Mouse (Mus musculus): ENCODE measurements around the gene Arfip2. TPM values are rescaled to one million over a fixed set of nuclear protein-coding genes. Genes with fewer than 3 reads are reported as not detected.

Arfip2 gene
- polyA plus RNA-seq, 1 experiment from 2014 or later = 87.5 TPM

- 91% methylated on average over 3 of the region's 3 CpGs for WGBS
- Histone ChIP-seq H3K9ac (replicated peaks; ENCODE audit: low read depth, low read length) (no peak overlapping the region), H3K9me3 (ENCODE audit: control insufficient read depth, low read length) (no peaks in the 10 kb centered on the region), H3K36me3 (ENCODE audit: control insufficient read depth, insufficient read depth, low read length) (peaks cover 72% of the 10 kb centered on the region), H3K4me1 (ENCODE audit: control insufficient read depth, insufficient read depth, low read length) (no peaks in the 10 kb centered on the region), H3K27me3 (ENCODE audit: control insufficient read depth, insufficient read depth, low read length) (no peaks in the 10 kb centered on the region), H3K4me2 (ENCODE audit: low read depth, low read length) (no peak overlapping the region), H3K27ac (ENCODE audit: low read depth, low read length) (no peak overlapping the region), H3K4me3 (ENCODE audit: low read depth, low read length) (no peak overlapping the region)
- no peak for ATAC-seq (ENCODE audit: low read depth)
Observed at GRCm38 (mm10) chr7:105619701-105620100, 20.5 kb downstream of the Arfip2 start.

GRCm38 (mm10) chr7:105617810-105618209 is 22.4 kb downstream of the Arfip2 start:
- H3K4me2 ChIP-seq (ENCODE audit: low read depth, low read length) = no peak overlapping the region
- WGBS = 97% methylated on average over 22 of the region's 22 CpGs

GRCm38 (mm10) chr7:105616561-105616960 is 23.7 kb downstream of the Arfip2 start:
- no peaks in the 10 kb centered on the region for H3K9me3 ChIP-seq (ENCODE audit: control insufficient read depth, low read length)
- WGBS = 94% methylated on average over 6 of the region's 6 CpGs
- no peak for ATAC-seq (ENCODE audit: low read depth)

More at GRCm38 (mm10) chr7:105617810-105618209, 22.4 kb downstream of the Arfip2 start:
- H3K4me1 ChIP-seq (ENCODE audit: control insufficient read depth, insufficient read depth, low read length) = no peaks in the 10 kb centered on the region
- H3K4me3 ChIP-seq (ENCODE audit: low read depth, low read length) = no peak overlapping the region
- no peak overlapping the region for H3K9ac ChIP-seq (replicated peaks; ENCODE audit: low read depth, low read length)
- peaks cover 73% of the 10 kb centered on the region for H3K36me3 ChIP-seq (ENCODE audit: control insufficient read depth, insufficient read depth, low read length)
- no peaks in the 10 kb centered on the region for H3K27me3 ChIP-seq (ENCODE audit: control insufficient read depth, insufficient read depth, low read length)
- ATAC-seq (ENCODE audit: low read depth) = no peak
- H3K9me3 ChIP-seq (ENCODE audit: control insufficient read depth, low read length) = no peaks in the 10 kb centered on the region
- no peak overlapping the region for H3K27ac ChIP-seq (ENCODE audit: low read depth, low read length)

DNA sequence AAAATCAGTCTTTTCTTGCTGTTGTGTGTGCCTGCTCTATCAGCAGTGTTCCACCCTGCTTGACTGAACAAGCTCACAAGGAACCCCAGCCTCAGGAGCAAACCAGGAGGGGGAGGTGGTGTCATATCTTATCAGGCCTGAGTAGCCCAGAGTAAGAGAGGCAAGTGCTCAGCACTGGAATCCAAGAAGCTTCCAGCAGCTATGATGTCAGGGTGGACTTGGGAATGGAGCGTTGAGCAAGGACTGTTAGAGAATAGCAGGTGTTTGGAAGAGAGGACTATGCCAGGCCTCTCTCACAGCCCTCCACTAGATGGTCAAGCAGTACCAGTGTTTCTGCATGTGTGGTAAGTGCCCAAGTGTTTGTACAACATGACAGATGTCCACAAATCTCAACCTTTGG is 24.5 kb downstream of the Arfip2 start:
- Histone ChIP-seq H3K27ac (ENCODE audit: low read depth, low read length) (no peak overlapping the region), H3K4me3 (ENCODE audit: low read depth, low read length) (no peak overlapping the region), H3K27me3 (ENCODE audit: control insufficient read depth, insufficient read depth, low read length) (no peaks in the 10 kb centered on the region), H3K9me3 (ENCODE audit: control insufficient read depth, low read length) (no peaks in the 10 kb centered on the region), H3K4me1 (ENCODE audit: control insufficient read depth, insufficient read depth, low read length) (no peaks in the 10 kb centered on the region), H3K4me2 (ENCODE audit: low read depth, low read length) (no peak overlapping the region), H3K9ac (replicated peaks; ENCODE audit: low read depth, low read length) (no peak overlapping the region), H3K36me3 (ENCODE audit: control insufficient read depth, insufficient read depth, low read length) (peaks cover 85% of the 10 kb centered on the region)
- ATAC-seq (ENCODE audit: low read depth) = no peak
- 90% methylated on average over 1 of the region's 1 CpGs for whole genome bisulfite sequencing

More at GRCm38 (mm10) chr7:105616561-105616960, 23.7 kb downstream of the Arfip2 start:
- Histone ChIP-seq H3K4me3 (ENCODE audit: low read depth, low read length) (no peak overlapping the region), H3K36me3 (ENCODE audit: control insufficient read depth, insufficient read depth, low read length) (peaks cover 80% of the 10 kb centered on the region), H3K4me1 (ENCODE audit: control insufficient read depth, insufficient read depth, low read length) (no peaks in the 10 kb centered on the region), H3K27ac (ENCODE audit: low read depth, low read length) (no peak overlapping the region), H3K9ac (replicated peaks; ENCODE audit: low read depth, low read length) (no peak overlapping the region), H3K4me2 (ENCODE audit: low read depth, low read length) (no peak overlapping the region), H3K27me3 (ENCODE audit: control insufficient read depth, insufficient read depth, low read length) (no peaks in the 10 kb centered on the region)

- 87% methylated on average over 1 of the region's 1 CpGs for WGBS
- Histone ChIP-seq H3K36me3 (ENCODE audit: control insufficient read depth, insufficient read depth, low read length) (peaks cover 83% of the 10 kb centered on the region), H3K9ac (replicated peaks; ENCODE audit: low read depth, low read length) (no peak overlapping the region), H3K4me3 (ENCODE audit: low read depth, low read length) (no peak overlapping the region), H3K9me3 (ENCODE audit: control insufficient read depth, low read length) (no peaks in the 10 kb centered on the region), H3K4me2 (ENCODE audit: low read depth, low read length) (no peak overlapping the region), H3K4me1 (ENCODE audit: control insufficient read depth, insufficient read depth, low read length) (no peaks in the 10 kb centered on the region), H3K27me3 (ENCODE audit: control insufficient read depth, insufficient read depth, low read length) (no peaks in the 10 kb centered on the region), H3K27ac (ENCODE audit: low read depth, low read length) (no peak overlapping the region)
- no peak for ATAC-seq (ENCODE audit: low read depth)
Observed at GRCm38 (mm10) chr7:105614400-105614799, 25.8 kb downstream of the Arfip2 start.

DNA sequence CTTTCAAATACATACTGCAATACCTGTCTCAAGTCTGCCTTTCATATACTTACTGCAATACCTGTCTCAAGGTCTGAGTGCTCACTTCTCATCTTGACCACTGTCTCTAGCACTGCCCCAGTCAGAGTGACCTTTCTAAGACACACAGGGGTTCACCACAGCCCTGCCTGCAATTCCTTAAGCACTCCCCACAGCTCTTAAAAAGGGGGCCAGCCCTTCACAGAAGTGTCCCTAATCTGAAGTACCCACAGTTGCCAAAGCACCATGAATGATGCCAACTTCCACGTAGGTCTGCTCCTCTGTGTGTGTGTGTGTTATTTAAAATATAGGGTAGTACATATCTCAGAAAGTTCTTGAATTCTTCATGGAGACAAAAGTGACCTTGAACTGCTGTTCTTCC is 28.4 kb downstream of the Arfip2 start:
- no peak for ATAC-seq (ENCODE audit: low read depth)
- H3K4me3 ChIP-seq (ENCODE audit: low read depth, low read length) = no peak overlapping the region
- no peaks in the 10 kb centered on the region for H3K27me3 ChIP-seq (ENCODE audit: control insufficient read depth, insufficient read depth, low read length)
- H3K4me2 ChIP-seq (ENCODE audit: low read depth, low read length) = no peak overlapping the region
- H3K36me3 ChIP-seq (ENCODE audit: control insufficient read depth, insufficient read depth, low read length) = peaks cover 57% of the 10 kb centered on the region
- WGBS = 90% methylated on average over 1 of the region's 1 CpGs
- H3K9ac ChIP-seq (replicated peaks; ENCODE audit: low read depth, low read length) = no peak overlapping the region
- H3K27ac ChIP-seq (ENCODE audit: low read depth, low read length) = no peak overlapping the region
- no peaks in the 10 kb centered on the region for H3K9me3 ChIP-seq (ENCODE audit: control insufficient read depth, low read length)
- H3K4me1 ChIP-seq (ENCODE audit: control insufficient read depth, insufficient read depth, low read length) = no peaks in the 10 kb centered on the region

GRCm38 (mm10) chr7:105608467-105608866 is 31.7 kb downstream of the Arfip2 start:
- Histone ChIP-seq H3K27ac (ENCODE audit: low read depth, low read length) (no peak overlapping the region), H3K9ac (replicated peaks; ENCODE audit: low read depth, low read length) (no peak overlapping the region), H3K27me3 (ENCODE audit: control insufficient read depth, insufficient read depth, low read length) (no peaks in the 10 kb centered on the region), H3K4me1 (ENCODE audit: control insufficient read depth, insufficient read depth, low read length) (no peaks in the 10 kb centered on the region), H3K9me3 (ENCODE audit: control insufficient read depth, low read length) (no peaks in the 10 kb centered on the region), H3K36me3 (ENCODE audit: control insufficient read depth, insufficient read depth, low read length) (peaks cover 33% of the 10 kb centered on the region), H3K4me2 (ENCODE audit: low read depth, low read length) (no peak overlapping the region), H3K4me3 (ENCODE audit: low read depth, low read length) (no peak overlapping the region)
- WGBS = 87% methylated on average over 3 of the region's 3 CpGs
- no peak for ATAC-seq (ENCODE audit: low read depth)

DNA sequence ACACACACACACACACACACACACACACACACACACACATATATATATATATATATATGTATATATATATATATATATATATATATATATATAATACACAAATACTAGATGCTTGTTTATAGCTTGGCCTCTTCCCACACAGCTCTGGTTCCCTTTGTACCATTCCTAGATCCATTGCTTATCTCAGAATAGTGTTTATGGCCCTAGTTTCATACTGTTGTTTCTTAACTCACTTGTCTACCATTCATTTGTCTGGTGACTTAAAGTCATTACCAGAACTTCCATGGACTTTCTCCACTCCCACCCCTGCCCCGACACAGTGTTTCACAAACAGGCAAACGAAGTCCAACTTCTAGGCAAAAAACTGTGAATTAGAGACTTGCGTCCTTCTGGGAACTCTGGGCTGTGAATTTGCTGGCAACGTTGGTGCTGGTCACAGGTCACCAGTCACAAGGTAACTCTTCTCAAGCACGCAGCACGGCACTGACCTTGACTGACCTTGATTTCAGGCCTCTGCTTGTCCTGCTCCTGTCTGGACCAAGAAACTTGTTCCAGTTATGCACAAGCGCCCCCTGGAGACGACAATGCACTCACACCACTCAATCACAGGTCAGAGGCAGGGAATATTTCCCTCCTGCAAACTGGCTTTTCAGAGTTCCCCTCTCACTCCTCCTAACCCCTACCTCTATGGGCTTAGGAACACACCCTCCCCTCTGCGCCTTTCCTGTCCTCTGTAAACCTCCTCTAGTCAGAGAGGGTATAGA is 37.2 kb downstream of the Arfip2 start:
- peak; percentile 57; the same call in 1 of the 2 replicates for ATAC-seq (ENCODE audit: low read depth)
- Histone ChIP-seq H3K9me3 (ENCODE audit: control insufficient read depth, low read length) (no peaks in the 10 kb centered on the region), H3K4me3 (ENCODE audit: low read depth, low read length) (no peak overlapping the region), H3K36me3 (ENCODE audit: control insufficient read depth, insufficient read depth, low read length) (no peaks in the 10 kb centered on the region), H3K4me1 (ENCODE audit: control insufficient read depth, insufficient read depth, low read length) (no peaks in the 10 kb centered on the region), H3K4me2 (ENCODE audit: low read depth, low read length) (no peak overlapping the region), H3K27ac (ENCODE audit: low read depth, low read length) (no peak overlapping the region), H3K9ac (replicated peaks; ENCODE audit: low read depth, low read length) (no peak overlapping the region), H3K27me3 (ENCODE audit: control insufficient read depth, insufficient read depth, low read length) (no peaks in the 10 kb centered on the region)
- 40% methylated on average over 9 of the region's 9 CpGs for WGBS

GRCm38 (mm10) chr7:105590097-105590496 is 50.1 kb downstream of the Arfip2 start:
- Histone ChIP-seq H3K27ac (ENCODE audit: low read depth, low read length) (no peak overlapping the region), H3K4me3 (ENCODE audit: low read depth, low read length) (no peak overlapping the region), H3K4me2 (ENCODE audit: low read depth, low read length) (no peak overlapping the region), H3K9me3 (ENCODE audit: control insufficient read depth, low read length) (no peaks in the 10 kb centered on the region), H3K36me3 (ENCODE audit: control insufficient read depth, insufficient read depth, low read length) (no peaks in the 10 kb centered on the region), H3K27me3 (ENCODE audit: control insufficient read depth, insufficient read depth, low read length) (no peaks in the 10 kb centered on the region), H3K4me1 (ENCODE audit: control insufficient read depth, insufficient read depth, low read length) (no peaks in the 10 kb centered on the region), H3K9ac (replicated peaks; ENCODE audit: low read depth, low read length) (no peak overlapping the region)
- no peak for ATAC-seq (ENCODE audit: low read depth)
- WGBS = 44% methylated on average over 7 of the region's 7 CpGs
